Mouse (Mus musculus) heart, embryonic 14.5 days (tissue): ENCODE measurements around the gene Stc2. TPM values are rescaled to one million over a fixed set of nuclear protein-coding genes. Genes with fewer than 3 reads are reported as not detected.

Experiments
- ATAC-seq: fragments of 200-750 bp; cut with Nextera tagmentation; 2 replicates; pipeline ENCODE4 v1.8.0; 2017; ENCODE audit warnings: low read depth, moderate TSS enrichment; ENCODE audit not compliant: insufficient number of reproducible peaks, insufficient read depth, low FRiP score
- H3K27ac ChIP-seq, 2 experiments: fragments of 200-500 bp in 1 of 2; fragments of 300-500 bp in 1 of 2; sonication (generic) in 1 of 2; replicated peaks in 1 of 2; 2 replicates each; pipeline ENCODE4 v1.5.1; 2012 to 2014; ENCODE audit warnings: low read depth in 2 of 2, low read length in 2 of 2, control low read depth in 1 of 2, mild to moderate bottlenecking in 1 of 2, mixed read lengths in 1 of 2; ENCODE audit not compliant: control insufficient read depth in 1 of 2, insufficient read depth in 1 of 2
- H3K27me3 ChIP-seq: fragments of 300-500 bp; sonication (generic); 2 replicates; pipeline ENCODE4 v1.6.1; 2014; ENCODE audit warnings: mild to moderate bottlenecking, low read length, control low read depth; ENCODE audit not compliant: control insufficient read depth, insufficient read depth
- H3K36me3 ChIP-seq: fragments of 300-500 bp; sonication (generic); 2 replicates; pipeline ENCODE4 v1.6.1; 2014; ENCODE audit warnings: mild to moderate bottlenecking, control low read depth, low read length, mixed read lengths; ENCODE audit not compliant: control insufficient read depth, insufficient read depth
- H3K4me1 ChIP-seq, 2 experiments: fragments of 200-500 bp in 1 of 2; fragments of 300-500 bp in 1 of 2; sonication (generic) in 1 of 2; 2 replicates each; pipeline ENCODE4 v1.6.1; 2012 to 2014; ENCODE audit warnings: low read length in 2 of 2, control low read depth in 1 of 2, mixed read lengths in 1 of 2; ENCODE audit not compliant: control insufficient read depth in 2 of 2, insufficient read depth in 2 of 2
- H3K4me2 ChIP-seq: fragments of 300-500 bp; sonication (generic); 2 replicates; pipeline ENCODE4 v1.6.1; 2014; ENCODE audit warnings: mild to moderate bottlenecking, low read length
- H3K4me3 ChIP-seq, 2 experiments: fragments of 200-500 bp in 1 of 2; fragments of 300-500 bp in 1 of 2; sonication (generic) in 1 of 2; 2 replicates each; pipeline ENCODE4 v1.5.1; 2012 to 2014; ENCODE audit warnings: low read length in 2 of 2, mild to moderate bottlenecking in 2 of 2, control low read depth in 1 of 2, low read depth in 1 of 2, moderate library complexity in 1 of 2; ENCODE audit not compliant: control insufficient read depth in 1 of 2, insufficient read depth in 1 of 2
- H3K9ac ChIP-seq: fragments of 300-500 bp; sonication (generic); 2 replicates; pipeline ENCODE4 v1.6.1; 2014; ENCODE audit warnings: mild to moderate bottlenecking, low read length
- H3K9me3 ChIP-seq: fragments of 300-500 bp; sonication (generic); 2 replicates; pipeline ENCODE4 v1.6.1; 2016; ENCODE audit warnings: low read length, control low read depth; ENCODE audit not compliant: control insufficient read depth
- WGBS: fragments of 180-500 bp; shearing (Covaris S2); extraction: QIAGEN DNeasy Blood & Tissue Kit; methylation state at CpG from one replicate; pipeline ENCODE4 v1.1.7; 2014; 5-methylcytosine and 5-hydroxymethylcytosine counted together
- polyA plus RNA-seq: library from polyadenylated mRNA; unstranded; fragments of >200 nt; fragmentation: Nextera tagmentation; extraction: Ambion mirVana; gene quantifications from 2 replicates; pipeline ENCODE4 v1.2.1, GENCODE M21; 2014

The Stc2 gene
- polyA plus RNA-seq, 1 experiment from 2014 or later = 2.5 TPM

- Histone ChIP-seq H3K9me3 (no peaks in the 10 kb centered on the region), H3K4me3 (no peak overlapping the region), H3K4me1 (peaks cover 0 to 4% of the 10 kb centered on the region in 2 experiments; a peak in 3 of 4 replicates), H3K9ac (no peak overlapping the region), H3K4me2 (no peak overlapping the region), H3K27me3 (no peaks in the 10 kb centered on the region), H3K36me3 (peaks cover 8% of the 10 kb centered on the region; the same call in 1 of the 2 replicates), H3K27ac (no peak overlapping the region)
- ATAC-seq = no peak
These were observed 13.0 kb downstream of the Stc2 start for GRCm38 (mm10) chr11:31356866-31357265.

GRCm38 (mm10) chr11:31355737-31356136 is 14.1 kb downstream of the Stc2 start:
- peaks cover 8% of the 10 kb centered on the region; the same call in 1 of the 2 replicates for H3K36me3 ChIP-seq
- WGBS = 42% methylated on average over 1 of the region's 1 CpGs
- H3K9me3 ChIP-seq = no peaks in the 10 kb centered on the region
- H3K27ac ChIP-seq = no peak overlapping the region
- no peaks in the 10 kb centered on the region for H3K27me3 ChIP-seq
- H3K9ac ChIP-seq = no peak overlapping the region
- ATAC-seq = no peak
- no peak overlapping the region for H3K4me3 ChIP-seq
- no peak overlapping the region for H3K4me2 ChIP-seq
- H3K4me1 ChIP-seq = peaks cover 0 to 4% of the 10 kb centered on the region in 2 experiments; a peak in 3 of 4 replicates

- 71% methylated on average over 1 of the region's 1 CpGs for WGBS
These were observed 15.4 kb downstream of the Stc2 start for GRCm38 (mm10) chr11:31354514-31354913.

More at GRCm38 (mm10) chr11:31354514-31354913, 15.4 kb downstream of the Stc2 start:
- Histone ChIP-seq H3K4me1 (peaks cover 0 to 4% of the 10 kb centered on the region in 2 experiments; a peak in 3 of 4 replicates), H3K9me3 (no peaks in the 10 kb centered on the region), H3K36me3 (no peaks in the 10 kb centered on the region), H3K27me3 (no peaks in the 10 kb centered on the region), H3K4me2 (no peak overlapping the region), H3K4me3 (no peak overlapping the region), H3K9ac (no peak overlapping the region), H3K27ac (no peak overlapping the region)
- no peak for ATAC-seq

Other genes with a start within 250 kb of the Stc2 start
- not detected in 2 replicates for gene Gm17332, start 187.6 kb downstream of the Stc2 start, polyA plus RNA-seq